Mouse (Mus musculus) liver, embryonic 16.5 days (tissue): ENCODE results near the gene Ltbp4. TPM values are rescaled to one million over a fixed set of nuclear protein-coding genes. Genes with fewer than 3 reads are reported as not detected.

ENCODE experiments used
- ATAC-seq: fragments of 200-750 bp; cut with Nextera tagmentation; 2 replicates; pipeline ENCODE4 v1.8.0; 2017; ENCODE audit warnings: low read depth, mild to moderate bottlenecking, moderate number of reproducible peaks, moderate library complexity
- H3K27ac ChIP-seq: fragments of 300-500 bp; sonication (generic); 2 replicates; pipeline ENCODE4 v1.5.1; 2014; ENCODE audit warnings: mild to moderate bottlenecking, low read length
- H3K27me3 ChIP-seq: fragments of 300-500 bp; sonication (generic); 2 replicates; pipeline ENCODE4 v1.6.1; 2014; ENCODE audit warnings: low read depth, low read length, mixed read lengths; ENCODE audit not compliant: control insufficient read depth, insufficient read depth
- H3K36me3 ChIP-seq: fragments of 300-500 bp; sonication (generic); 2 replicates; pipeline ENCODE4 v1.6.1; 2014; ENCODE audit warnings: mild to moderate bottlenecking; ENCODE audit not compliant: control insufficient read depth, insufficient read depth
- H3K4me1 ChIP-seq: fragments of 300-500 bp; sonication (generic); 2 replicates; pipeline ENCODE4 v1.6.1; 2014; ENCODE audit warnings: low read depth, low read length, mixed read lengths; ENCODE audit not compliant: control insufficient read depth
- H3K4me2 ChIP-seq: fragments of 300-500 bp; sonication (generic); 2 replicates; pipeline ENCODE4 v1.6.1; 2014; ENCODE audit warnings: low read depth, low read length, mixed read lengths
- H3K4me3 ChIP-seq: fragments of 300-500 bp; sonication (generic); 2 replicates; pipeline ENCODE4 v1.5.1; 2014; ENCODE audit warnings: low read depth, mild to moderate bottlenecking, low read length
- H3K9ac ChIP-seq: fragments of 300-500 bp; sonication (generic); 2 replicates; pipeline ENCODE4 v1.6.1; 2014; ENCODE audit warnings: low read depth, low read length
- H3K9me3 ChIP-seq: fragments of 300-500 bp; sonication (generic); replicated peaks from 2 replicates; pipeline ENCODE4 v1.6.1; 2016; ENCODE audit warnings: low read length; ENCODE audit not compliant: control insufficient read depth
- WGBS: fragments of 180-500 bp; shearing (Covaris S2); extraction: QIAGEN DNeasy Blood & Tissue Kit; methylation state at CpG from one replicate; pipeline ENCODE4 v1.1.7; 2014; ENCODE audit not compliant: insufficient replicate concordance; 5-methylcytosine and 5-hydroxymethylcytosine counted together
- polyA plus RNA-seq: library from polyadenylated mRNA; unstranded; fragments of >200 nt; fragmentation: Nextera tagmentation; extraction: Ambion mirVana; gene quantifications from 2 replicates; pipeline ENCODE4 v1.2.1, GENCODE M21; 2015

The Ltbp4 gene
- polyA plus RNA-seq, 1 experiment from 2014 or later: 7.6 TPM

DNA sequence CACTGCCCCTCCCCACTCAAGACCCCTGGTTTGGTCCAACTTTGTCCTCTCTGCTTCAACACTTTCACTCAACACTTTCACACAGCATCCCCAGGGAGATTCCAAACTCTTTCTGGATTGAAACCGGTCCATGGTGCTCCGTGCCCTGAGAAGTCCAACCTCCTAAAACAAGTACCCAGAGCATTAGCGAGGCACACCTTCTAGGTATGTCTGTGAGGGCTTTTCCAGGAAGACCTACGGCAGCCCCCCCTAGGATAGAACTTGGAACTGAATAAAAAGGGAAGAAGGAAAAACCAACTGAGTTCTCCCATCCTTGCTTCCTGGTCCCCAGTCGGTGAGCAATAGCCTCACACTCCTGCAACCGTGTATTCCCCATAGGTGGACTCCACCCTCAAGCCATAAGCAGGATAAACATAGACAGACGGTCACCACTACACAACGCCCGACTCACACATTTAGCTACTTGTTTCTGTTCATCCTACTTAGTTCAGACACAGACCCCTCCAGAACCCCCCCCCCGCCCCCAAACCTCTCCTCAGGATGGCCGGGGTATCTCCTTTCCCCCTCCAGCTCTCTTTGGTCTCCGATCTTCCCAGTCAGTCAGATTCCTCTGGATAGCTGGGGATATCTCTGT, 25.7 kb downstream of the Ltbp4 start:
- ATAC-seq: no peak
- WGBS: 65% methylated on average over 12 of the region's 12 CpGs
- Histone ChIP-seq H3K4me2 (no peak overlapping the region), H3K27ac (no peak overlapping the region), H3K4me1 (no peaks in the 10 kb centered on the region; the same call in 1 of the 2 replicates), H3K36me3 (no peaks in the 10 kb centered on the region), H3K27me3 (peaks cover 24% of the 10 kb centered on the region), H3K9ac (no peak overlapping the region), H3K4me3 (no peak overlapping the region), H3K9me3 (peaks cover 3% of the 10 kb centered on the region; the same call in 1 of the 2 replicates)

DNA sequence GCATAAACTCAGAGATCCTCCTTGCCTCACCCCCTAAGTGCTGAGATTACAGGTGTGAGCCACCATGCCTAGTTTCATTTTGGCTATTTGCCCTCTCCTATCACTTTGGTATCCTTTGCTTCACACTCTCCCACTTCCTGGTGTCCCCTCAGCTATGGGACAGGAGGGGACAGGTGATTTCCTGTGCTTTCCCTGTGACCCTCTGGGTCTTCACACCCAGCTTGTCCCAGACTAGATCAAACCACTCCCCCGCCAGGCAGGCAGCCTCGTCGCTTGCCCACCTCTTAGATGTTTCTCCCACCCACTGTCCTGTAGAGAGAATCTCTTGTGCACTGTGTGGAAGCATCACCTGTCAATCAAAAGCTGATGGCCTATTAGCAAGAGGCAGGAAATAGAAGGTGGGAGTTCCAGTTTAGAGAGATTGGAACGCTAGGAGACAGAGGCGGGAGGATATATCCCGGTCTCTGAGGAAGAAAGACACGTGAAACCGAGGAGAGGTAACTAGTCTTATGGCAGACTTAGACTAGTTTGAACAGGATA, 26.4 kb downstream of the Ltbp4 start:
- no peak overlapping the region for H3K27ac ChIP-seq
- no peak overlapping the region for H3K4me2 ChIP-seq
- H3K36me3 ChIP-seq: no peaks in the 10 kb centered on the region
- 37% methylated on average over 8 of the region's 8 CpGs for WGBS
- H3K9ac ChIP-seq: no peak overlapping the region
- ATAC-seq: no peak
- no peaks in the 10 kb centered on the region; the same call in 1 of the 2 replicates for H3K4me1 ChIP-seq
- H3K27me3 ChIP-seq: peaks cover 24% of the 10 kb centered on the region
- H3K9me3 ChIP-seq: peaks cover 3% of the 10 kb centered on the region; the same call in 1 of the 2 replicates
- no peak overlapping the region for H3K4me3 ChIP-seq

DNA sequence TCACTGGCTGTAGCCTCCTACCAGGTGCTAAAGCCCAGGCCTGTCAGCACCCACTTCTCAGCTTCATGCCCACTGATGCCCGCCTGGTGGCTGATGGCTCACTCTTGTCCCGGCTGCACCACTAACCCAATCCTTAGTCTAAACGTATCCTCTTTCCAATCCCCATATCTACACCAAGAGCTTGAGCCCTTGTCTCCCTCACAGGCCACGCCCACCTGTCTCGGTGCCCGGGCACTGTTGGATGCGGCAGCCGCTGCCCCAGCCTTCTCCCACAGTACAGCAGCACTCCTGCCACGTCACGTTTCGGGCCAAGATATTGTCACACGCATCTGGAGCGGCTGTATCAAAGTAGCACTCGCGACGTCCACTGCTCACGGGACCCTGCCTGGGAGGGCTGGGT, 27.2 kb downstream of the Ltbp4 start:
- peaks cover 3% of the 10 kb centered on the region; the same call in 1 of the 2 replicates for H3K9me3 ChIP-seq
- 8% methylated on average over 17 of the region's 17 CpGs for WGBS
- H3K36me3 ChIP-seq: no peaks in the 10 kb centered on the region
- H3K4me2 ChIP-seq: peak overlapping the region; percentile 32; the same call in 1 of the 2 replicates
- no peak overlapping the region for H3K9ac ChIP-seq
- H3K27ac ChIP-seq: no peak overlapping the region
- no peaks in the 10 kb centered on the region; the same call in 1 of the 2 replicates for H3K4me1 ChIP-seq
- ATAC-seq: no peak
- H3K27me3 ChIP-seq: peaks cover 24% of the 10 kb centered on the region
- H3K4me3 ChIP-seq: 0 out of 2 replicates have a peak overlapping the region, but pooled peaks have one; percentile 6

DNA sequence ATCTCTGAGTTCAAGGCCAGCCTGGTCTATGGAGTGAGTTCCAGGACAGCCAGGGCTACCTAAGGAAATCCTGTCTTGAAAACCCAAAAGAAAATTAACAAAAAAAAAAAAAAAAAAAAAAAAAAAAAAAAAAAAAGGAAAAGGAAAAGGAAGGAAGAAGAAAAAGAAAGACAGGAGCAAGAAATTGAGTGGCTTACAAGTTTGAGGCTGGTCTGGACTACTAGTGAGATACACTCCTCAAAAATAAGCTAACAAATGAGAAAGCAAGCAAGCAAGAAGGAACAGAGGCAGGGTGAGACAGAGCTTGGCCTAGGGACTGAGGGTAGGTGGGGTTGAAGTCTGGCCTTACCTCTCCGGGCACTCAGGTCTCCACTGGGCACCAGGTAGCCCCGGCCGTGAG, 27.7 kb downstream of the Ltbp4 start:
- peaks cover 24% of the 10 kb centered on the region for H3K27me3 ChIP-seq
- H3K4me2 ChIP-seq: no peak overlapping the region
- H3K9ac ChIP-seq: no peak overlapping the region
- H3K9me3 ChIP-seq: peaks cover 3% of the 10 kb centered on the region; the same call in 1 of the 2 replicates
- no peak overlapping the region for H3K27ac ChIP-seq
- no peaks in the 10 kb centered on the region; the same call in 1 of the 2 replicates for H3K4me1 ChIP-seq
- H3K4me3 ChIP-seq: no peak overlapping the region
- no peaks in the 10 kb centered on the region for H3K36me3 ChIP-seq
- no peak for ATAC-seq
- 47% methylated on average over 3 of the region's 3 CpGs for WGBS

DNA sequence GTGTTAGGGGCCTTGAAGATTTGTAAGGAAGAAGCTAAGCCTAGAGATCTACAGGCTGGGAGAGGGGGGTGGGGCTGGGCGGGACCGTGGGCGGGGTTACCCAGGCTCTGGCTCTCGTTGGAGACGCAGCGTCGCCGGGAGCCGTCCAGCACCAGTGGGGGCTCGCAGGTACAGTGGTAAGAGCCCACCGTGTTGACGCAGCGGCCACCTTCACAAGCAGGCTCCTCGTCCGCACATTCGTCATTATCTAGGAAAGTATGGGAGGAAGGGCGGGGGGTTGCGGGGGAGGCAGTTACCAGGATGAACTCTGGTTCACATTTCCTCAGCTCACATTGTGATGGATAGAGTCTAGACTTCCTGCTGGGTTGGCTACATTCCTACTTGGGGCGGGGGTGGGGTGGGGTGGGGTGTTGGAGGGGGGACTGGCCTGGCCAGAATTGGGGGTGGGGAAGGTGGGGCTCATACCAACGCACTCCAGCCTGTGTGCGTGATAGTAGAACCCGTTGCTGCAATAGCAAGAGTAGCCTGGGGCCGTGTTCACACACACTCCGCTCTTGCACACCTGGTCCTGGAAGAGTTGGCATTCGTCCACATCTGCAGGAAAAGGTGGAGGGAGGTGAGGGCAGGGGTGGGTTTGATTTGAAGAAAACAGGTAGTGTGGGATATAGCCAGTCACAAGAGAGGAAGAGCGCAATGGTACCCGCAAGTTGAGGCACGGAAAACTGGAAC, 28.5 kb downstream of the Ltbp4 start:
- no peak for ATAC-seq
- H3K4me3 ChIP-seq: no peak overlapping the region
- H3K9ac ChIP-seq: no peak overlapping the region
- H3K27ac ChIP-seq: no peak overlapping the region
- WGBS: 9% methylated on average over 28 of the region's 28 CpGs
- H3K9me3 ChIP-seq: no peaks in the 10 kb centered on the region
- peak overlapping the region; percentile 34; the same call in 1 of the 2 replicates for H3K4me2 ChIP-seq
- no peaks in the 10 kb centered on the region for H3K36me3 ChIP-seq
- peaks cover 24% of the 10 kb centered on the region for H3K27me3 ChIP-seq
- H3K4me1 ChIP-seq: no peaks in the 10 kb centered on the region; the same call in 1 of the 2 replicates

DNA sequence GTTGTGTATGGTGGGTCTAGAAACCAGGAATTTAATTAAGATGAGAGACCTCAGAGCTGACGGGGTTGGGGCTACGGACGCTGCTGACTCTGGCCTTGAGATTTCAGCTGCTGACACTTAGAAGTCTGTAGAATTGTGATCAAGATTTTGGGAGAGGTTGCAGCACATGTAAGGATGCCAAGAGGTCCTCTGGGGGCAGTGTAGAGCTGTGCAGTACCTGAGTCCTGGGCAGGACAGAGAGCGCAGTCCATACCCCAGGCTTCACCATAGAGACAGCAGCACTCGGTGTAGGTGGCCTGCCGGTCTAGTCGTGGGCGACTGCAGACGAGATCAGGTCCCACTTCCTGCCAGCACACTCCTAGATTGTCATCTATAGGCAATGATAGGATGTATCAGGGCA, 29.9 kb downstream of the Ltbp4 start:
- Histone ChIP-seq H3K27ac (no peak overlapping the region), H3K4me2 (no peak overlapping the region), H3K4me3 (no peak overlapping the region), H3K27me3 (peaks cover 24% of the 10 kb centered on the region), H3K9me3 (no peaks in the 10 kb centered on the region), H3K4me1 (no peaks in the 10 kb centered on the region; the same call in 1 of the 2 replicates), H3K36me3 (no peaks in the 10 kb centered on the region), H3K9ac (no peak overlapping the region)
- ATAC-seq: no peak
- 50% methylated on average over 9 of the region's 9 CpGs for WGBS

DNA sequence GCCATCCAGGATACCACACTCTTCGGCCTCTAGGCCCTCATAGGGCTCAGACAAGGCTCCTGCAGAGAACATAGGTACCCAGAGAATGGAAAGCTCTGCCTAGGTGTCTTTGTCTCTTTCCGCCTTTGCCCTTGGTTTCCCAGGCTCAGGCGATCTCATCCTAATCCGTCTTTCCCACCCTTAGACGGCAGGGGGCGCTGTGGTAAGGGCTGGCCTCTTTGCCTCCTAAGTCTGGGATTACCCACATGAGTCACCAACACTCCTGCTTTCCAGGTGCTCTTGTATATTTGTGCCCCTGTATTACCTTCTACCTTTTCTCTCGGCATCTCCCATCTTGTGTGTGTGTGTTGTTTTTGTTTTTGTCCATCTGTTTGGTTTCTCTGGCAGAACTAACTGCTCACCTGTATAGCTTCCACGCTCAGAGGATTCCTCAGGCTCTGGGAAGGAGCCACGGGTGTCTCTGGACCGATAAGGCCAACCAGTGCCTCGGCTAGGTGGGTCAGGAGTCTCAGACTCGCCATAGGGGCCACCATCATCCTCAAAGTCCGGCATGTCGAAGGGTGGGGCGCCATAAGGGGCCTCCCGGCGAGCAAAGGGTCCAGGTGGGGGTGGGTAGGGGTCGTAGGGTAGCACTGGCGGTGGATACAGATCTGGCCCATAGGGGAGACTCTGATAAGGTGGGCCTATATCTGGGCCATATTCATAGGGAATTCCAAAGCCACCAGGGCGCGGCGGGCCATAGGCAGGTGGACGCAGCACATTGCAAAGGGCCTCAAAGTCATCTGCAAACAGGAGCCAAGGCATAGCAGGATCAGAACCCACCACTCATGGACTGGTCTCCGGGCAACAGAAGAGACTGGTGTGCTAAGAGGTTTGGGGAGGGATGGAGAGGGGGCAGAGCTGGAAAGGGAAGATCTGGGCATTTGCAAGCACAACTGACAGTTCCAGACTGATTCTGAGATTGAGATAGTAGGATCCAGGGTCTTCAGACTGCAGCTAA, 31.0 kb downstream of the Ltbp4 start:
- Histone ChIP-seq H3K36me3 (no peaks in the 10 kb centered on the region), H3K4me2 (no peak overlapping the region), H3K4me1 (no peaks in the 10 kb centered on the region; the same call in 1 of the 2 replicates), H3K4me3 (no peak overlapping the region), H3K27me3 (peaks cover 24% of the 10 kb centered on the region), H3K9ac (no peak overlapping the region), H3K27ac (no peak overlapping the region), H3K9me3 (no peaks in the 10 kb centered on the region)
- ATAC-seq: no peak
- 60% methylated on average over 24 of the region's 24 CpGs for WGBS

DNA sequence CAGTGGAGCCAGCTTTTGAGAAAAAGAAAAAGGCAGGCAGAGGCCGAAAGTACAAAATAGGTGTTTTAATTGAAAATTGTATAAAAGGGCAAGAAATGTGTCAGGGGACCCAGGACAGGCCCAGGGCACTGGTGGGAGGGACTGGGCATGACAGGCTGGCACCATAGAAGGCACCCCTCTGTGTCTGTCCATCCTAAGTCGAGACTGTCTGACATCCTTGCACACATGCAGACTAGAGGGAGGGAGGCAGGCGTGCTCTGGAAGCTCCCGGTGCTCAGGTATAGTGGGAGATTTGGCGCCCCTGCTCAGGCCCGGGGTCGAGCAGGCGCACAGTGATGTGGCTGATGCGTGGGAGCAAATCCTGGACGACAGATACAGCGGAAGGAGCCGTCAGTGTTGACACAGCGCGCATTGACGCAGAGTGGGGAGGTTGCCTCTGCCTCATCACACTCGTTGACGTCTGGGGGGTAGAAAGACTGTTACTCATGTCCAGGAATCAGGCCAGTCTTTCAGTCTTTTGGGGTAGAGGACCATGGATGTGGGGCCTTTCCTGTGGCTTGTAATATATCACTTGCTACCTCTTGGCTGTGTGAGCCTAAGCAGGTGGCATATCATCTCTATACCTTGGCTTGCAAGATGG, 32.3 kb downstream of the Ltbp4 start:
- 71% methylated on average over 17 of the region's 17 CpGs for WGBS
- Histone ChIP-seq H3K4me1 (no peaks in the 10 kb centered on the region; the same call in 1 of the 2 replicates), H3K27me3 (peaks cover 12% of the 10 kb centered on the region), H3K36me3 (no peaks in the 10 kb centered on the region), H3K4me2 (no peak overlapping the region), H3K4me3 (no peak overlapping the region), H3K27ac (no peak overlapping the region), H3K9ac (no peak overlapping the region), H3K9me3 (no peaks in the 10 kb centered on the region)
- no peak for ATAC-seq
